Mouse (Mus musculus) intestine, embryonic 16.5 days (tissue): ENCODE results near the gene Nckap5l. TPM values are rescaled to one million over a fixed set of nuclear protein-coding genes. Genes with fewer than 3 reads are reported as not detected.

Experiments used
- ATAC-seq: fragments of 200-750 bp; cut with Nextera tagmentation; 2 replicates; pipeline ENCODE4 v1.8.0; 2017; ENCODE audit warnings: moderate TSS enrichment, moderate library complexity
- H3K27ac ChIP-seq: fragments of 300-500 bp; sonication (generic); 2 replicates; pipeline ENCODE4 v1.5.1; 2014; ENCODE audit warnings: mild to moderate bottlenecking, low read length
- H3K27me3 ChIP-seq: fragments of 300-500 bp; sonication (generic); replicated peaks from 2 replicates; pipeline ENCODE4 v1.6.1; 2014; ENCODE audit warnings: low read length, control low read depth, mixed read lengths; ENCODE audit not compliant: control insufficient read depth, insufficient read depth
- H3K36me3 ChIP-seq: fragments of 300-500 bp; sonication (generic); 2 replicates; pipeline ENCODE4 v1.6.1; 2014; ENCODE audit warnings: low read length, control low read depth; ENCODE audit not compliant: control insufficient read depth, insufficient read depth
- H3K4me1 ChIP-seq: fragments of 300-500 bp; sonication (generic); 2 replicates; pipeline ENCODE4 v1.6.1; 2014; ENCODE audit warnings: low read length, control low read depth, mixed read lengths; ENCODE audit not compliant: control insufficient read depth, insufficient read depth
- H3K4me2 ChIP-seq: fragments of 300-500 bp; sonication (generic); 2 replicates; pipeline ENCODE4 v1.6.1; 2014; ENCODE audit warnings: low read depth, low read length, control low read depth
- H3K4me3 ChIP-seq: fragments of 300-500 bp; sonication (generic); 2 replicates; pipeline ENCODE4 v1.5.1; 2014; ENCODE audit warnings: mild to moderate bottlenecking, low read length
- H3K9ac ChIP-seq: fragments of 300-500 bp; sonication (generic); 2 replicates; pipeline ENCODE4 v1.6.1; 2014; ENCODE audit warnings: low read depth, low read length
- H3K9me3 ChIP-seq: fragments of 300-500 bp; sonication (generic); 2 replicates; pipeline ENCODE4 v1.6.1; 2016; ENCODE audit warnings: low read length, control low read depth; ENCODE audit not compliant: control insufficient read depth
- WGBS: fragments of 180-500 bp; shearing (Covaris S2); extraction: QIAGEN DNeasy Blood & Tissue Kit; methylation state at CpG from one replicate; pipeline ENCODE4 v1.1.7; 2014; 5-methylcytosine and 5-hydroxymethylcytosine counted together
- polyA plus RNA-seq: library from polyadenylated mRNA; unstranded; fragments of >200 nt; fragmentation: Nextera tagmentation; extraction: Ambion mirVana; gene quantifications from 2 replicates; pipeline ENCODE4 v1.2.1, GENCODE M21; 2015

Nckap5l gene
- polyA plus RNA-seq, 1 experiment from 2014 or later: 6.5 TPM

- 0 out of 2 replicates have a peak, but pooled peaks cover 2% of the 10 kb centered on the region for H3K36me3 ChIP-seq
- no peak overlapping the region for H3K9ac ChIP-seq
- no peak overlapping the region for H3K4me3 ChIP-seq
- H3K9me3 ChIP-seq: no peaks in the 10 kb centered on the region
- no peaks in the 10 kb centered on the region for H3K27me3 ChIP-seq
- H3K4me1 ChIP-seq: peaks cover 16% of the 10 kb centered on the region
- WGBS: 94% methylated on average over 23 of the region's 23 CpGs
- no peak overlapping the region for H3K4me2 ChIP-seq
- no peak overlapping the region for H3K27ac ChIP-seq
- ATAC-seq: no peak
Measured at GRCm38 (mm10) chr15:99422551-99422950, 35.0 kb downstream of the Nckap5l start.

GRCm38 (mm10) chr15:99421676-99422075 is 35.9 kb downstream of the Nckap5l start:
- Histone ChIP-seq H3K27ac (peak overlapping the region; percentile 82), H3K36me3 (no peaks in the 10 kb centered on the region), H3K27me3 (no peaks in the 10 kb centered on the region), H3K4me3 (no peak overlapping the region), H3K9ac (no peak overlapping the region), H3K4me2 (no peak overlapping the region), H3K9me3 (no peaks in the 10 kb centered on the region), H3K4me1 (peaks cover 16% of the 10 kb centered on the region)
- ATAC-seq: no peak
- 77% methylated on average over 8 of the region's 8 CpGs for WGBS

- Histone ChIP-seq H3K36me3 (no peaks in the 10 kb centered on the region), H3K9me3 (no peaks in the 10 kb centered on the region), H3K27ac (peak overlapping the region; percentile 82), H3K27me3 (no peaks in the 10 kb centered on the region), H3K4me1 (peaks cover 16% of the 10 kb centered on the region), H3K9ac (no peak overlapping the region), H3K4me3 (no peak overlapping the region), H3K4me2 (peak overlapping the region; percentile 28; the same call in 1 of the 2 replicates)
- WGBS: 62% methylated on average over 9 of the region's 9 CpGs
- ATAC-seq: no peak; the same call in 1 of the 2 replicates
Measured at GRCm38 (mm10) chr15:99421152-99421551, 36.4 kb downstream of the Nckap5l start.

- Histone ChIP-seq H3K9ac (peak overlapping the region; percentile 21; the same call in 1 of the 2 replicates), H3K9me3 (no peaks in the 10 kb centered on the region), H3K27ac (peak overlapping the region; percentile 82), H3K27me3 (no peaks in the 10 kb centered on the region), H3K36me3 (no peaks in the 10 kb centered on the region), H3K4me1 (peaks cover 16% of the 10 kb centered on the region), H3K4me3 (no peak overlapping the region), H3K4me2 (peak overlapping the region; percentile 28)
- ATAC-seq: peak; percentile 59
- WGBS: 17% methylated on average over 12 of the region's 12 CpGs
Measured at GRCm38 (mm10) chr15:99420521-99421014, 37.0 kb downstream of the Nckap5l start.

GRCm38 (mm10) chr15:99420101-99420500 is 37.4 kb downstream of the Nckap5l start:
- H3K9me3 ChIP-seq: no peaks in the 10 kb centered on the region
- H3K9ac ChIP-seq: no peak overlapping the region
- H3K4me2 ChIP-seq: peak overlapping the region; percentile 28; the same call in 1 of the 2 replicates
- ATAC-seq: no peak
- peak overlapping the region; percentile 82 for H3K27ac ChIP-seq
- no peaks in the 10 kb centered on the region for H3K27me3 ChIP-seq
- 26% methylated on average over 5 of the region's 5 CpGs for WGBS
- no peak overlapping the region for H3K4me3 ChIP-seq
- no peaks in the 10 kb centered on the region for H3K36me3 ChIP-seq
- H3K4me1 ChIP-seq: peaks cover 16% of the 10 kb centered on the region

- no peak overlapping the region for H3K4me2 ChIP-seq
- H3K36me3 ChIP-seq: no peaks in the 10 kb centered on the region
- H3K27ac ChIP-seq: no peak overlapping the region
- peaks cover 16% of the 10 kb centered on the region for H3K4me1 ChIP-seq
- no peak for ATAC-seq
- no peak overlapping the region for H3K4me3 ChIP-seq
- H3K9ac ChIP-seq: no peak overlapping the region
- H3K9me3 ChIP-seq: no peaks in the 10 kb centered on the region
- 29% methylated on average over 17 of the region's 17 CpGs for WGBS
- no peaks in the 10 kb centered on the region for H3K27me3 ChIP-seq
Measured at GRCm38 (mm10) chr15:99417692-99418271, 39.8 kb downstream of the Nckap5l start.

GRCm38 (mm10) chr15:99416957-99417356 is 40.6 kb downstream of the Nckap5l start:
- WGBS: 35% methylated on average over 4 of the region's 4 CpGs
- Histone ChIP-seq H3K9ac (no peak overlapping the region), H3K9me3 (no peaks in the 10 kb centered on the region), H3K4me3 (no peak overlapping the region), H3K4me1 (peaks cover 16% of the 10 kb centered on the region), H3K4me2 (no peak overlapping the region), H3K27me3 (no peaks in the 10 kb centered on the region), H3K36me3 (no peaks in the 10 kb centered on the region), H3K27ac (no peak overlapping the region)
- ATAC-seq: no peak

GRCm38 (mm10) chr15:99416348-99416882 is 41.1 kb downstream of the Nckap5l start:
- H3K4me2 ChIP-seq: no peak overlapping the region
- no peaks in the 10 kb centered on the region for H3K36me3 ChIP-seq
- no peak overlapping the region for H3K4me3 ChIP-seq
- H3K27ac ChIP-seq: no peak overlapping the region
- H3K27me3 ChIP-seq: no peaks in the 10 kb centered on the region
- peaks cover 15% of the 10 kb centered on the region for H3K4me1 ChIP-seq
- no peak overlapping the region for H3K9ac ChIP-seq
- peak; percentile 22 for ATAC-seq
- no peaks in the 10 kb centered on the region for H3K9me3 ChIP-seq
- WGBS: 18% methylated on average over 13 of the region's 13 CpGs

- H3K27ac ChIP-seq: no peak overlapping the region
- WGBS: 19% methylated on average over 2 of the region's 2 CpGs
- no peak overlapping the region for H3K4me2 ChIP-seq
- no peaks in the 10 kb centered on the region for H3K27me3 ChIP-seq
- H3K4me1 ChIP-seq: peaks cover 8% of the 10 kb centered on the region
- H3K36me3 ChIP-seq: no peaks in the 10 kb centered on the region
- ATAC-seq: no peak
- no peaks in the 10 kb centered on the region for H3K9me3 ChIP-seq
- H3K9ac ChIP-seq: no peak overlapping the region
- H3K4me3 ChIP-seq: no peak overlapping the region
Measured at GRCm38 (mm10) chr15:99415793-99416192, 41.8 kb downstream of the Nckap5l start.
